ENCODE assay signal across 9 mouse cellular contexts in genomic region chr5:144643438-144643837, GRCm38 (mm10).
"Had no signal": no experiment of that assay in that cellular context is flagged by ENCODE, and none has a peak within 500 bp of the region (broad histone marks: within the 10 kb centered on the region; RNA-seq: fewer than 3 reads in every experiment).

No protein-coding gene starts in this region.

- H3K27me3 ChIP-seq: limb, embryonic 13.5 days; midbrain, embryonic 12.5 days had no signal

- H3K27ac ChIP-seq: limb, embryonic 13.5 days; liver, embryonic 14.5 days; midbrain, embryonic 12.5 days; stomach, postnatal 0 days had no signal

- H3K4me1 ChIP-seq: limb, embryonic 13.5 days had no signal

- H3K4me3 ChIP-seq: limb, embryonic 13.5 days; midbrain, embryonic 12.5 days had no signal

- H3K4me2 ChIP-seq: limb, embryonic 13.5 days; midbrain, embryonic 12.5 days had no signal

- H3K9me3 ChIP-seq: limb, embryonic 13.5 days; midbrain, embryonic 12.5 days had no signal

- ATAC-seq: intestine, embryonic 16.5 days had no signal

- H3K9ac ChIP-seq: limb, embryonic 13.5 days; liver, embryonic 14.5 days; midbrain, embryonic 12.5 days had no signal

- DNase-seq: kidney, adult 9 months; lung, adult 18-20 months; thymus, adult 2 months; thymus, postnatal 25 days had no signal

- H3K36me3 ChIP-seq: limb, embryonic 13.5 days; midbrain, embryonic 12.5 days had no signal
